Mouse (Mus musculus): ENCODE data around the gene Urm1. TPM values are rescaled to one million over a fixed set of nuclear protein-coding genes. Genes with fewer than 3 reads are reported as not detected.

Urm1 gene
- polyA plus RNA-seq, 1 experiment = 42.0 TPM

DNA sequence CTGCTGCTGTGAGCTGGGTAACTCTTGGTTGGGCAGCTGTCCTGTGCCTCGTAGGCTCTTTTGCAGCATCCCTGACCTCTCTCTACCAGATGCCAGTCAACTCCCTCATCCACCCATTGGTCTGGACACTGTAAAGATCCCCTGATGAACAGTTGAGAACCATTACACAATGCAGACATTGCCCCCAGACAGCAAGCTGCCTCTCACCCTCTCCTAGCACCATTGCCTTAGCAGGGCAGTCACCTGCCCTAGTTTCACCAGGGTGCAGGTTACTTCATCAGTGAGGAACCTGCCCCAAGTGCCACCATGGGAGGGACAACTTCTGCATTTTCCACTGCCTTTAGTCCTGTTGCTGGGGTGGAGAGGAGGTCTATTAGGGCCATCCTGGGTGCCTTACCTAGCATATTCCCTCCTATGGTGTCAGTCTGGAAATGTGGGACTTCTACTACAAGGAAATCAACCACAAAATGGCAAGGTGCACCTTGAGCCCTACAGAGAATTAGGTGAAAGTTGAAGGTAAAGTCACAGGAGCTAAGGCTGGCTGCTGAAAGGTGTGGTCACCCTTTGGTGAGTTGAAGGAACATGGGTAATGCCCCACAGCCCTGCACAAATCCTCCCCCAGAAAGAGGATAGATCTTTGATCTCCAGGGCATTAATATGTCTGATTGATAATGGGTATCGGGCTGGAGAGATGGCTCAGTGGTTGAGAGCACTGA, 26.9 kb upstream of the Urm1 start:
- TF ChIP-seq POLR2A (IDR thresholded peaks at IDR 0.05; ENCODE audit: low read depth, low read length) = no peak
- TF ChIP-seq CTCF (IDR thresholded peaks at IDR 0.05; ENCODE audit: borderline replicate concordance, insufficient read depth, low read length) = no peak
- Histone ChIP-seq H3K4me1 (ENCODE audit: control insufficient read depth, insufficient read depth, low read length) (no peaks in the 10 kb centered on the region), H3K4me3 (ENCODE audit: insufficient read depth, low read length) (no peak overlapping the region), H3K27ac (ENCODE audit: insufficient read depth, low read length) (no peak overlapping the region)

DNA sequence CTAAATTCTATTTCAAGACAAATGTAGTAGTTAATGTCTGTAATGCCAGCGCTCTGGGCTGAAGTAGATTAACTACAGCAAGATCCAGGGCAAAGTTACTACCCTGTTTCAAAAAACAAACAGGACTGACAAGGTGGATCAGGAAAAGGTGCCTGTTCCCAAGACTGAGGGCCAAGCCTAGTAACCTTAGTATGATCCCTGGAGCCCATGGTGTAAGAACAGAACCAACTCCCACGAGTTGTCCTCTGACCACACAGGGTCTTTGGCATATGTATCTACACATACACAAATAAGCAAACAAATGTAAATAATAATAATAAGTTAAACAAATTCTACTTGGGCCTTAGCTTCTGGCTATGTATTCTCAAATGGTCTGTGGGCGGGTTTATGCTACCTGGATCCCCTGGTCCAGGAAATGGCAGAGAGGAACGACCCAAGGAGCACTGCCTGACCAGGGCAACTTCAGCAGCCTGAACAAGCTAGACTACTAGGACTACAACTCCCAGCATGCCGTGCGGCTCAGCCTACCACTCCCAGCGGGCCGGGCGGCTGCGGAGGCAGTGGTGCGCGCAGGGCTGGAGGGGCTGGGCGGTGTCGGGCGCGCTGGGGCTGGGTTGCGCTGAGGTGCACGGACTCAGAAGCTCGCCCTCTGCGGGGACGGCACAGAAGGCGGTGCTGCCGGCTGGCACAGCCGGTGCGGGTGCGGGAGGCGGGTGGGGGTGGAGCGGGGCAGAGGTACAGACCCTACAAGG, 17.6 kb upstream of the Urm1 start, which contains the start of gene Slc27a4:
Gene Slc27a4 (plus strand): TSS at position 560 of the 752 bp plus-strand sequence.
- TF ChIP-seq CTCF (IDR thresholded peaks at IDR 0.05; ENCODE audit: borderline replicate concordance, insufficient read depth, low read length) (no peak), POLR2A (IDR thresholded peaks at IDR 0.05; ENCODE audit: low read depth, low read length) (peak; percentile 96)
- Histone ChIP-seq H3K4me3 (ENCODE audit: insufficient read depth, low read length) (peak within 1 kb of the TSS; percentile 83), H3K27ac (ENCODE audit: insufficient read depth, low read length) (no peak within 1 kb of the TSS)

DNA sequence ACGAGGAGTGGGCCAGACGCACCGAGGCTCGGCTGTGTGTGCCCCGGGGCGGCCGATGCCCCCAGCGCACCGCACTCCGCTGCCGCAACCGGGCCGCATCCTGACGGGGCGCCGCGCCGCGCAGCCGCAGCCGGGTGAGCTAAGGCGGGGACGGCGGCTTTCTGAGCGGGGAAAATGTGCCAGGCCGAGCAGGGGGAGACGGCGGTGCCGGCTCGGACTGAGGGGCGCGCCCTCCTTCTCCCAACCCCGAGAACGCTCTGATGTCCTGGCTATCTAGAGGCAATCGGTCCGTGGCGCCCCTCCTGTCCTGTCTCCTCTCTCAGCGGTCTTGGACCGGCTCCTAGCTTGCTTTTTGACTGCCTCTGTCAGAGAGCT, 17.1 kb upstream of the Urm1 start:
- peak overlapping the region; percentile 83 for H3K4me3 ChIP-seq (ENCODE audit: insufficient read depth, low read length)
- no peak overlapping the region for H3K27ac ChIP-seq (ENCODE audit: insufficient read depth, low read length)
- TF ChIP-seq CTCF (IDR thresholded peaks at IDR 0.05; ENCODE audit: borderline replicate concordance, insufficient read depth, low read length) (no peak), POLR2A (IDR thresholded peaks at IDR 0.05; ENCODE audit: low read depth, low read length) (no peak)
- H3K4me1 ChIP-seq (ENCODE audit: control insufficient read depth, insufficient read depth, low read length) = no peaks in the 10 kb centered on the region; the same call in 1 of the 2 replicates

More for the DNA sequence above, 17.6 kb upstream of the Urm1 start, which contains the start of gene Slc27a4:
- H3K4me1 ChIP-seq (ENCODE audit: control insufficient read depth, insufficient read depth, low read length) = no peaks in the 10 kb centered on the region; the same call in 1 of the 2 replicates

DNA sequence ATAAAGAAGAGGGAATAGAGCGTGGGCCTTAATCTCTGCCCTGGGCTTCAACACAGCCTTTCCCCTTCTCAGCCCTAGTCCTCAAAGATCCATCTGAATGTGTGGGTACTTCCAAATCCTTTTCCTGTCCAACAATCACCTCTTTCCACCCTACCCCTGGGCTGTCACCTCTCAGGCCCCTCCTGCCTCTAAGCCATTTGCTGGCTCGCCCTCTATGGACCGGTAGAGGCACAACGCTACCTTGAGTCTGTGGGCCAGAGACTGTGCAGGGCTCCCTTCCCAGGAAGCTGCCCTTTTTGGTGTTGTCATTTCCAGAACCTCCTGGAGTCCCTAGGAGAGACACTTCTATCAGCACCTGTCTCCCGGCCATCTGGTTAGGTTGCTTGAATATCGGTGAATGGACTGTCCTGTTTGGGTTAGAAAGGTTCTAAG, 16.5 kb upstream of the Urm1 start:
- H3K4me3 ChIP-seq (ENCODE audit: insufficient read depth, low read length) = peak overlapping the region; percentile 83
- no peak overlapping the region for H3K27ac ChIP-seq (ENCODE audit: insufficient read depth, low read length)
- no peaks in the 10 kb centered on the region; the same call in 1 of the 2 replicates for H3K4me1 ChIP-seq (ENCODE audit: control insufficient read depth, insufficient read depth, low read length)
- TF ChIP-seq CTCF (IDR thresholded peaks at IDR 0.05; ENCODE audit: borderline replicate concordance, insufficient read depth, low read length) (peak; percentile 56; the same call in 1 of the 2 replicates), POLR2A (IDR thresholded peaks at IDR 0.05; ENCODE audit: low read depth, low read length) (no peak)

DNA sequence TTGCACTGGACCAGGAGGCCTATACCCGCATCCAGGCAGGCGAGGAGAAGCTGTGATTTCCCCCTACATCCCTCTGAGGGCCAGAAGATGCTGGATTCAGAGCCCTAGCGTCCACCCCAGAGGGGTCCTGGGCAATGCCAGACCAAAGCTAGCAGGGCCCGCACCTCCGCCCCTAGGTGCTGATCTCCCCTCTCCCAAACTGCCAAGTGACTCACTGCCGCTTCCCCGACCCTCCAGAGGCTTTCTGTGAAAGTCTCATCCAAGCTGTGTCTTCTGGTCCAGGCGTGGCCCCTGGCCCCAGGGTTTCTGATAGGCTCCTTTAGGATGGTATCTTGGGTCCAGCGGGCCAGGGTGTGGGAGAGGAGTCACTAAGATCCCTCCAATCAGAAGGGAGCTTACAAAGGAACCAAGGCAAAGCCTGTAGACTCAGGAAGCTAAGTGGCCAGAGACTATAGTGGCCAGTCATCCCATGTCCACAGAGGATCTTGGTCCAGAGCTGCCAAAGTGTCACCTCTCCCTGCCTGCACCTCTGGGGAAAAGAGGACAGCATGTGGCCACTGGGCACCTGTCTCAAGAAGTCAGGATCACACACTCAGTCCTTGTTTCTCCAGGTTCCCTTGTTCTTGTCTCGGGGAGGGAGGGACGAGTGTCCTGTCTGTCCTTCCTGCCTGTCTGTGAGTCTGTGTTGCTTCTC, 4.0 kb upstream of the Urm1 start:
- H3K4me3 ChIP-seq (ENCODE audit: insufficient read depth, low read length) = no peak overlapping the region
- H3K4me1 ChIP-seq (ENCODE audit: control insufficient read depth, insufficient read depth, low read length) = peaks cover 3% of the 10 kb centered on the region; the same call in 1 of the 2 replicates
- TF ChIP-seq CTCF (IDR thresholded peaks at IDR 0.05; ENCODE audit: borderline replicate concordance, insufficient read depth, low read length) (no peak), POLR2A (IDR thresholded peaks at IDR 0.05; ENCODE audit: low read depth, low read length) (no peak)
- no peak overlapping the region for H3K27ac ChIP-seq (ENCODE audit: insufficient read depth, low read length)

DNA sequence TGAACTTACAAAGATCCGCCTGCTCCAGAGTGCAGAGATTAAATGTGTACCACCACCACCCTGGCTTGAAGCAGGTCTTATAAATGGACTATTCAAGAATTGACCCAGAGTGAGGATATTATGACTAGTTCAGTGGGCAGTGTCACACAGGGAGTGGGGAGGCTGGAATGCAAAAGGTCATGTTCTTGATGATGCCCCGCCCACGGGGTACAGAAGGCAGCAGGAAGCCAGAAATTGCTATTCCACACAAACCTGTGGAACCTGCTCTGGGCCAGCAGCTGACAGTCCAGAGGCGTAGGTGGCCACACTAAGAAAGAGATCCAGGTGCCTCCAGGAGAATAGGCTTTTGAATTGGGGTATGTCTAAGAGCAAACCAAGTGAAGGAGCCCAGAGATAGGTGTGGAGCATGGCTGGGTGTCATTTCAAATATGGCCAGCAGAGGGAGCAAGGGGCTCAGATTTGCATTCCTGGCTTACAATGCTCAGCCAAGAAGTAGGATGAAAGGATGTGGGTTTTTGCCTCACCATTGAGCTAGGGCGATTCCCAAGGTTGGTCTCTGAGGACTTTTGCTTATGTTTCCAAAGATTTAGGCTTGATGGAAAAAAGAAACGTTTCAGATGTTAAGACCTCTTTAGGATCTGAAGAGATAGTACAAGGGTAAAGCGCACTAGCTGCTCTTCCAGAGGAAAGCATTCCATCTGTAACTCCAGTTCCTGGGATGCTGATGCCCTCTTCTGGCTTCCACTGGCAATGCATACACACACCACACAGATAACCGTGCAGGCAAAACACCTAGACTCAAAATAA, 2.2 kb upstream of the Urm1 start:
- TF ChIP-seq CTCF (IDR thresholded peaks at IDR 0.05; ENCODE audit: borderline replicate concordance, insufficient read depth, low read length) (peak; percentile 67; the same call in 1 of the 2 replicates), POLR2A (IDR thresholded peaks at IDR 0.05; ENCODE audit: low read depth, low read length) (no peak)
- Histone ChIP-seq H3K27ac (ENCODE audit: insufficient read depth, low read length) (no peak overlapping the region), H3K4me1 (ENCODE audit: control insufficient read depth, insufficient read depth, low read length) (peaks cover 3% of the 10 kb centered on the region; the same call in 1 of the 2 replicates), H3K4me3 (ENCODE audit: insufficient read depth, low read length) (no peak overlapping the region)

DNA sequence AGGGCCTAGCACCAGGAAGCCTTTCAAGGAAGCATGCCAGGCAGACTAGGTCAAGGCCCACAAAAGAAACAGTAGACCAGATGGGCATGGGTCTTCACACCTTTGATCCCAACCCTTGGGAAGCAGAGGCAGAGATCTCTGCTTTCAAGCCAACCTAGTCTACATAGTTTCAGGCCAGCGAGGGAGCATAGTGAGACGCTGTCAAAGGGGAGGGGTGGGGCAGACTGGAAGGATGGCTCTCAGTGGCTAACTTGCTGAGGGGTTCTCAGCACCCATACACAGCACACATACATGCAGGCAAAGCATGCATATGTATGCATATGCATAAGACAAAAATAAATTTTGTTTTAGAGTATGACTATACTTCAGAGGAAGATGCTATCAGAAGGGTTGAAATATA, 512 bp upstream of the Urm1 start:
- Histone ChIP-seq H3K4me1 (ENCODE audit: control insufficient read depth, insufficient read depth, low read length) (peaks cover 3% of the 10 kb centered on the region; the same call in 1 of the 2 replicates), H3K27ac (ENCODE audit: insufficient read depth, low read length) (no peak overlapping the region), H3K4me3 (ENCODE audit: insufficient read depth, low read length) (no peak overlapping the region)
- TF ChIP-seq CTCF (IDR thresholded peaks at IDR 0.05; ENCODE audit: borderline replicate concordance, insufficient read depth, low read length) (no peak), POLR2A (IDR thresholded peaks at IDR 0.05; ENCODE audit: low read depth, low read length) (no peak)

DNA sequence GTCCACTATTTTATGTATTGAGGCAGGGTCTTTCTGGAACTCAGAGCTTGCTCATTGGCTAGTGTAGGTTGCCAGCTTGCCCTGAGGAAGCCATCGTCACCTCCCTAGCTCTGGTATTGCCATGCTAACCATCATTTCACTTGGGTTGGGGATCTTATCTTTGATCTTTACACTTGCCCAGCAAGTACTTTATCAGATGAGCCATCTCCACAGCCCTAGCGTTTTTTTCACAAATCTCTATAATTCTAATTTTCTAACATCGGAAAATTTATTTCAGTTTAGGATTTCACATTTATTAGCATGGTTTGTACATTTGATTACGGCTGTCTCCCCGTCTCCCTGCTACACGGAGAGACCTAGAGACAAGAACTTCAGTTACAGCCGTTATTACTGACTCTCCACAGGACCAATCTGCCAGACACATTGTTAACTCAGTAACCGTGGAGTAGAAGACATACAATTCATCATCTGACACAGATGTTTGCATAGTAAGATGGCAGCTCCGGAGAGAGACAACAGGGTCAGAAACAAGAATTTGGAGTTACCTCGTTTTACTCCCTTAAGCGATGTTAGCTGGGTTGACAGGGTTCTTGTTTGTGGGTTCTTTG, 6.5 kb downstream of the Urm1 start:
- Histone ChIP-seq H3K4me3 (ENCODE audit: insufficient read depth, low read length) (peak overlapping the region; percentile 86), H3K27ac (ENCODE audit: insufficient read depth, low read length) (peak overlapping the region; percentile 98), H3K4me1 (ENCODE audit: control insufficient read depth, insufficient read depth, low read length) (peaks cover 4% of the 10 kb centered on the region; the same call in 1 of the 2 replicates)
- TF ChIP-seq POLR2A (IDR thresholded peaks at IDR 0.05; ENCODE audit: low read depth, low read length) = no peak
- TF ChIP-seq CTCF (IDR thresholded peaks at IDR 0.05; ENCODE audit: borderline replicate concordance, insufficient read depth, low read length) = no peak
